Mouse (Mus musculus) E14TG2a.4 (cell line): ENCODE measurements around the gene Gm13290.
"Not testable (repeated sequence)": the region's sequence is repeated elsewhere in the genome, so short reads cannot be mapped to it uniquely, and the experiment has no call there.

Experiments used
- CTCF ChIP-seq: conservative IDR thresholded peaks from 2 replicates; pipeline ENCODE4 v1.5.1; 2014; ENCODE audit warnings: low read length
- NANOG ChIP-seq: IDR thresholded peaks from 2 replicates; pipeline ENCODE4 v1.6.1; 2014; ENCODE audit warnings: borderline replicate concordance, low read length, mixed read lengths

DNA sequence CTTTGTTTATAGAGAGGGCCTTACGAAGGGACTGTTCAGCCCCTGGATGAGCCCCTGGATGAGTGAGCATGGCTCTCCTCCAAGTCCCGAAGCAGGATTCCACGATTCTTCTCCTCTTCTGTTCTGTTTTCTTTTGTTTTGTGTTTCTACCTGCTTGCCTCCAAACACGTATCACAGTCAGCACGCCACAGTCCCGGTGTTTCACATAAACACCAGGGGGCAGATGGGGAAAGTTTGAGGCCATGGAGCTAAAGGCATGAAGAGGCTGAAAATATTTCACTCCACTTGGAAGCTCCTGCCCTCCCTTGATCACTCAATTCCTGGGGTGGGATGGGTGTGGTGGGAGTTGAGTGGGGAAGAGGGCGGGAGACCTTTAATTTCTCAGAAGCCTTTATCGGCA lies 11.9 kb upstream of the Gm13290 start:
- TF ChIP-seq CTCF, NANOG: not testable (repeated sequence)
